Mouse (Mus musculus) liver, adult 2 months (tissue): Measurements from ENCODE around the gene Tarbp2.

ENCODE experiments used
- CTCF ChIP-seq: fragments of 200-500 bp; IDR thresholded peaks from 2 replicates; pipeline ENCODE4 v1.5.1; 2011; ENCODE audit warnings: low read depth, low read length, control low read depth
- POLR2A ChIP-seq: fragments of 200-500 bp; IDR thresholded peaks from 2 replicates; pipeline ENCODE4 v1.6.1; 2011; ENCODE audit warnings: low read length, control low read depth; ENCODE audit not compliant: insufficient read depth; ENCODE audit errors: extremely low read depth

GRCm38 (mm10) chr15:102506864-102507263, 11.1 kb upstream of the Tarbp2 start:
- TF ChIP-seq CTCF (no peak), POLR2A (no peak)
